Mouse (Mus musculus): Measurements from ENCODE around the gene Tap1. TPM values are rescaled to one million over a fixed set of nuclear protein-coding genes. Genes with fewer than 3 reads are reported as not detected.
"Not testable (repeated sequence)": the region's sequence is repeated elsewhere in the genome, so short reads cannot be mapped to it uniquely, and the experiment has no call there.

Gene Tap1
- polyA plus RNA-seq, 1 experiment from 2014 or later = 4.2 TPM

GRCm38 (mm10) chr17:34215176-34215575 is 27.8 kb downstream of the Tap1 start:
- H3K4me1 ChIP-seq (replicated peaks) = peaks cover 17% of the 10 kb centered on the region; the same call in 1 of the 2 replicates
- no peak for ATAC-seq (ENCODE audit: insufficient read depth)
- no peak overlapping the region for H3K4me3 ChIP-seq (replicated peaks)
- H3K27me3 ChIP-seq = peaks cover 4% of the 10 kb centered on the region; the same call in 1 of the 2 replicates
- no peaks in the 10 kb centered on the region for H3K36me3 ChIP-seq (replicated peaks)
- no peaks in the 10 kb centered on the region for H3K9me3 ChIP-seq (replicated peaks)
- WGBS (ENCODE audit: insufficient replicate concordance) = 76% methylated on average over 12 of the region's 12 CpGs
- no peak overlapping the region for H3K4me2 ChIP-seq
- no peak overlapping the region for H3K9ac ChIP-seq
- H3K27ac ChIP-seq (replicated peaks) = no peak overlapping the region

GRCm38 (mm10) chr17:34217216-34217928 is 30.0 kb downstream of the Tap1 start:
- Histone ChIP-seq H3K27me3 (peaks cover 4% of the 10 kb centered on the region; the same call in 1 of the 2 replicates), H3K4me1 (replicated peaks) (no peaks in the 10 kb centered on the region), H3K36me3 (replicated peaks) (no peaks in the 10 kb centered on the region), H3K9me3 (replicated peaks) (no peaks in the 10 kb centered on the region), H3K4me2 (no peak overlapping the region), H3K4me3 (replicated peaks) (no peak overlapping the region), H3K27ac (replicated peaks) (no peak overlapping the region), H3K9ac (no peak overlapping the region)
- no peak for ATAC-seq (ENCODE audit: insufficient read depth)
- 59% methylated on average over 8 of the region's 8 CpGs for WGBS (ENCODE audit: insufficient replicate concordance)

- H3K9me3 ChIP-seq (replicated peaks) = no peaks in the 10 kb centered on the region
- WGBS (ENCODE audit: insufficient replicate concordance) = 75% methylated on average over 5 of the region's 5 CpGs
- H3K9ac ChIP-seq = no peak overlapping the region
- no peak overlapping the region for H3K27ac ChIP-seq (replicated peaks)
- H3K4me2 ChIP-seq = no peak overlapping the region
- H3K27me3 ChIP-seq = peaks cover 4% of the 10 kb centered on the region; the same call in 1 of the 2 replicates
- ATAC-seq (ENCODE audit: insufficient read depth) = no peak
- no peaks in the 10 kb centered on the region for H3K4me1 ChIP-seq (replicated peaks)
- no peaks in the 10 kb centered on the region for H3K36me3 ChIP-seq (replicated peaks)
- H3K4me3 ChIP-seq (replicated peaks) = no peak overlapping the region
Observed at GRCm38 (mm10) chr17:34217986-34218385, 30.6 kb downstream of the Tap1 start.

- Histone ChIP-seq H3K9ac (no peak overlapping the region), H3K9me3 (replicated peaks) (no peaks in the 10 kb centered on the region), H3K27me3 (peaks cover 4% of the 10 kb centered on the region; the same call in 1 of the 2 replicates), H3K36me3 (replicated peaks) (no peaks in the 10 kb centered on the region), H3K4me1 (replicated peaks) (no peaks in the 10 kb centered on the region), H3K27ac (replicated peaks) (no peak overlapping the region), H3K4me3 (replicated peaks) (no peak overlapping the region), H3K4me2 (no peak overlapping the region)
- ATAC-seq (ENCODE audit: insufficient read depth) = no peak
- WGBS (ENCODE audit: insufficient replicate concordance) = 79% methylated on average over 11 of the region's 11 CpGs
Observed at GRCm38 (mm10) chr17:34218675-34219074, 31.3 kb downstream of the Tap1 start.

GRCm38 (mm10) chr17:34219096-34219495 is 31.7 kb downstream of the Tap1 start:
- not testable (repeated sequence) for H3K4me1 ChIP-seq (replicated peaks); ATAC-seq (ENCODE audit: insufficient read depth); H3K4me2 ChIP-seq; H3K27ac ChIP-seq (replicated peaks); H3K4me3 ChIP-seq (replicated peaks); H3K9me3 ChIP-seq (replicated peaks); H3K27me3 ChIP-seq; H3K36me3 ChIP-seq (replicated peaks); H3K9ac ChIP-seq
- WGBS (ENCODE audit: insufficient replicate concordance) = 78% methylated on average over 9 of the region's 11 CpGs

GRCm38 (mm10) chr17:34219801-34220200 is 32.4 kb downstream of the Tap1 start:
- not testable (repeated sequence) for ATAC-seq (ENCODE audit: insufficient read depth); H3K4me2 ChIP-seq; H3K27me3 ChIP-seq; H3K4me3 ChIP-seq (replicated peaks); H3K27ac ChIP-seq (replicated peaks); H3K9me3 ChIP-seq (replicated peaks); H3K9ac ChIP-seq; H3K36me3 ChIP-seq (replicated peaks); H3K4me1 ChIP-seq (replicated peaks)
- WGBS (ENCODE audit: insufficient replicate concordance) = 85% methylated on average over 5 of the region's 7 CpGs

GRCm38 (mm10) chr17:34220401-34220800 is 33.0 kb downstream of the Tap1 start:
- not testable (repeated sequence) for H3K9me3 ChIP-seq (replicated peaks); H3K4me3 ChIP-seq (replicated peaks); H3K9ac ChIP-seq; H3K4me2 ChIP-seq; H3K27ac ChIP-seq (replicated peaks); H3K36me3 ChIP-seq (replicated peaks); H3K4me1 ChIP-seq (replicated peaks); H3K27me3 ChIP-seq; ATAC-seq (ENCODE audit: insufficient read depth)
- 91% methylated on average over 9 of the region's 16 CpGs for WGBS (ENCODE audit: insufficient replicate concordance)

DNA sequence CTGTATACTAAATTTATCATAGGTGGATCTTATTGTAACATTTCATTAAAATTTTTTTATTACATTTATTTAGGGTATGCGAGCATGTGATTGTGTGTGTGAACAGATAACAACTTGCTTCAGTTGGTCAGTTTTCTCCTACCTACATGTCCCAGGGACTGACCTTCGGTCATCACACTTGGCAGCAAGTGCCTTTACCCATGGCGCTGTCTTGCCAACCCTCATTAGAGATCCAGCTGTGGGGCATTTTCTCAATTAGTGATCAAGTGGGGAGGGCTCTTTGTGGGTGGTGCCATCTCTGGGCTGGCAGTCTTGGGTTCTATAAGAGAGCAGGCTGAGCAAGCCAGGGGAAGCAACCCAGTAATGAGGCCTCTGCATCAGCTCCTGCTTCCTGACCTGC is 37.5 kb downstream of the Tap1 start:
- Histone ChIP-seq H3K9ac (no peak overlapping the region), H3K9me3 (replicated peaks) (no peaks in the 10 kb centered on the region), H3K4me1 (replicated peaks) (no peaks in the 10 kb centered on the region), H3K4me2 (no peak overlapping the region), H3K4me3 (replicated peaks) (no peak overlapping the region), H3K27ac (replicated peaks) (no peak overlapping the region), H3K27me3 (no peaks in the 10 kb centered on the region), H3K36me3 (replicated peaks) (no peaks in the 10 kb centered on the region)
- WGBS (ENCODE audit: insufficient replicate concordance) = 82% methylated on average over 3 of the region's 3 CpGs
- no peak for ATAC-seq (ENCODE audit: insufficient read depth)

- H3K9ac ChIP-seq = no peak overlapping the region
- no peak overlapping the region for H3K4me2 ChIP-seq
- H3K9me3 ChIP-seq (replicated peaks) = no peaks in the 10 kb centered on the region
- no peaks in the 10 kb centered on the region for H3K36me3 ChIP-seq (replicated peaks)
- H3K27me3 ChIP-seq = no peaks in the 10 kb centered on the region
- no peak for ATAC-seq (ENCODE audit: insufficient read depth)
- no peak overlapping the region for H3K27ac ChIP-seq (replicated peaks)
- H3K4me3 ChIP-seq (replicated peaks) = no peak overlapping the region
- 83% methylated on average over 8 of the region's 8 CpGs for WGBS (ENCODE audit: insufficient replicate concordance)
- H3K4me1 ChIP-seq (replicated peaks) = no peaks in the 10 kb centered on the region
Observed at GRCm38 (mm10) chr17:34225426-34225825, 38.1 kb downstream of the Tap1 start.

- H3K4me3 ChIP-seq (replicated peaks); H3K27ac ChIP-seq (replicated peaks); H3K36me3 ChIP-seq (replicated peaks); H3K27me3 ChIP-seq; H3K9me3 ChIP-seq (replicated peaks); H3K4me2 ChIP-seq; H3K9ac ChIP-seq; ATAC-seq (ENCODE audit: insufficient read depth); H3K4me1 ChIP-seq (replicated peaks): not testable (repeated sequence)
- WGBS (ENCODE audit: insufficient replicate concordance) = 93% methylated on average over 16 of the region's 23 CpGs
Observed at GRCm38 (mm10) chr17:34225911-34226310, 38.6 kb downstream of the Tap1 start.

GRCm38 (mm10) chr17:34230971-34231370 is 43.6 kb downstream of the Tap1 start:
- H3K4me3 ChIP-seq (replicated peaks); H3K4me2 ChIP-seq; H3K27me3 ChIP-seq; H3K4me1 ChIP-seq (replicated peaks); H3K36me3 ChIP-seq (replicated peaks); H3K9me3 ChIP-seq (replicated peaks); H3K27ac ChIP-seq (replicated peaks); ATAC-seq (ENCODE audit: insufficient read depth); H3K9ac ChIP-seq: not testable (repeated sequence)
- 82% methylated on average over 9 of the region's 9 CpGs for WGBS (ENCODE audit: insufficient replicate concordance)

DNA sequence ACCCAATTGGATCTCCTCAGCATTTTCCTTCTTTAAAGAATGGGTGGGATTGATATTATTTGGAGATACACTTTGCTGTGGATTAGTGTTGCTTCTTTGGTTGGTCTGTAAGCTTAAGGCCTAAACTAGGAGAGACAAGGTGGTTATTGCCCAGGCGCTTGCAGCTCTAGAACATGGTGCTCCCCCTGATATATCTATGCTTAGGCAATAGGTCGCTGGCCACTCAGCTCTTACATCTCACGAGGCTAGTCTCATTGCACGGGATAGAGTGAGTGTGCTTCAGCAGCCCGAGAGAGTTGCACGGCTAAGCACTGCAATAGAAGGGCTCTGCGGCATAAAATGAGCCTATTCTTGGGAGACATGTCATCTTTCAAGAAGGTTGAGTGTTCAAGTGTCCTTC is 44.7 kb downstream of the Tap1 start:
- not testable (repeated sequence) for H3K9me3 ChIP-seq (replicated peaks); H3K4me2 ChIP-seq; H3K36me3 ChIP-seq (replicated peaks); H3K27ac ChIP-seq (replicated peaks); H3K4me1 ChIP-seq (replicated peaks); H3K27me3 ChIP-seq; ATAC-seq (ENCODE audit: insufficient read depth); H3K9ac ChIP-seq; H3K4me3 ChIP-seq (replicated peaks)
- WGBS (ENCODE audit: insufficient replicate concordance) = 57% methylated on average over 7 of the region's 7 CpGs

All from liver, embryonic 15.5 days (tissue).